Mouse (Mus musculus) limb, embryonic 15.5 days (tissue): Measurements from ENCODE around the gene Usp17lc. TPM values are rescaled to one million over a fixed set of nuclear protein-coding genes. Genes with fewer than 3 reads are reported as not detected.
"Not testable (repeated sequence)": the region's sequence is repeated elsewhere in the genome, so short reads cannot be mapped to it uniquely, and the experiment has no call there.

Experiments
- ATAC-seq: fragments of 200-750 bp; cut with Nextera tagmentation; 2 replicates; pipeline ENCODE4 v1.8.0; 2017; ENCODE audit warnings: low read depth, moderate TSS enrichment; ENCODE audit not compliant: insufficient number of reproducible peaks, low FRiP score, low TSS enrichment
- H3K27ac ChIP-seq: fragments of 300-500 bp; sonication (generic); 2 replicates; pipeline ENCODE4 v1.5.1; 2015; ENCODE audit warnings: moderate library complexity, mild to moderate bottlenecking, inconsistent platforms
- H3K27me3 ChIP-seq: fragments of 300-500 bp; sonication (generic); 2 replicates; pipeline ENCODE4 v1.6.1; 2015; ENCODE audit warnings: inconsistent platforms
- H3K36me3 ChIP-seq: fragments of 300-500 bp; sonication (generic); 2 replicates; pipeline ENCODE4 v1.6.1; 2015; ENCODE audit warnings: inconsistent platforms
- H3K4me1 ChIP-seq: fragments of 300-500 bp; sonication (generic); 2 replicates; pipeline ENCODE4 v1.6.1; 2015; ENCODE audit warnings: inconsistent platforms
- H3K4me2 ChIP-seq: fragments of 300-500 bp; sonication (generic); 2 replicates; pipeline ENCODE4 v1.6.1; 2015; ENCODE audit warnings: mild to moderate bottlenecking, inconsistent platforms
- H3K4me3 ChIP-seq: fragments of 300-500 bp; sonication (generic); 2 replicates; pipeline ENCODE4 v1.5.1; 2015; ENCODE audit warnings: mild to moderate bottlenecking, inconsistent platforms
- H3K9ac ChIP-seq: fragments of 300-500 bp; sonication (generic); 2 replicates; pipeline ENCODE4 v1.6.1; 2015; ENCODE audit warnings: inconsistent platforms
- H3K9me3 ChIP-seq: fragments of 300-500 bp; sonication (generic); 2 replicates; pipeline ENCODE4 v1.6.1; 2016; ENCODE audit warnings: inconsistent platforms
- WGBS: fragments of 180-500 bp; shearing (Covaris S2); methylation state at CpG from one replicate; pipeline ENCODE4 v1.1.7; 2015; 5-methylcytosine and 5-hydroxymethylcytosine counted together
- microRNA-seq: library from miRNA; unstranded; fragments of <30 nt; microRNA quantifications from one replicate; pipeline ENCODE4, GENCODE M21; 2016
- polyA plus RNA-seq: library from polyadenylated mRNA; unstranded; fragments of >200 nt; fragmentation: Nextera tagmentation; extraction: Ambion mirVana; gene quantifications from 2 replicates; pipeline ENCODE4 v1.2.1, GENCODE M21; 2015

Gene Usp17lc
- not detected in 2 replicates for polyA plus RNA-seq

- not testable (repeated sequence) for H3K36me3 ChIP-seq, H3K27ac ChIP-seq, H3K9me3 ChIP-seq, ATAC-seq, H3K4me3 ChIP-seq, H3K4me2 ChIP-seq, H3K9ac ChIP-seq, H3K4me1 ChIP-seq, H3K27me3 ChIP-seq
- WGBS = 69% methylated on average over 1 of the region's 1 CpGs
Observed at GRCm38 (mm10) chr7:103414772-103415171, at the start of gene Usp17lc. Usp17lc (plus strand) TSS chr7:103415072.

- no peaks in the 10 kb centered on the region for H3K27me3 ChIP-seq
- no peak within 1 kb of the TSS for H3K27ac ChIP-seq
- ATAC-seq = no peak
- H3K4me3 ChIP-seq = no peak within 1 kb of the TSS
- no peak within 1 kb of the TSS for H3K4me2 ChIP-seq
- no peaks in the 10 kb centered on the region for H3K9me3 ChIP-seq
- H3K4me1 ChIP-seq = no peaks in the 10 kb centered on the region
- no peak within 1 kb of the TSS for H3K9ac ChIP-seq
- H3K36me3 ChIP-seq = no peaks in the 10 kb centered on the region
Observed at GRCm38 (mm10) chr7:103386077-103386476, 28.8 kb upstream of the Usp17lc start, which contains the start of gene Olfr603. Olfr603 (minus strand) TSS chr7:103386177.

GRCm38 (mm10) chr7:103397758-103398157 is 17.1 kb upstream of the Usp17lc start:
- no peak overlapping the region for H3K9ac ChIP-seq
- H3K4me3 ChIP-seq = no peak overlapping the region
- H3K27me3 ChIP-seq = no peaks in the 10 kb centered on the region
- H3K36me3 ChIP-seq = no peaks in the 10 kb centered on the region
- H3K27ac ChIP-seq = no peak overlapping the region
- H3K4me2 ChIP-seq = no peak overlapping the region
- H3K9me3 ChIP-seq = no peaks in the 10 kb centered on the region
- no peak for ATAC-seq
- H3K4me1 ChIP-seq = no peaks in the 10 kb centered on the region

- no peaks in the 10 kb centered on the region for H3K9me3 ChIP-seq
- H3K27me3 ChIP-seq = no peaks in the 10 kb centered on the region
- no peak overlapping the region for H3K9ac ChIP-seq
- WGBS = 17% methylated on average over 1 of the region's 1 CpGs
- no peaks in the 10 kb centered on the region for H3K4me1 ChIP-seq
- no peak overlapping the region for H3K4me2 ChIP-seq
- no peak overlapping the region for H3K4me3 ChIP-seq
- no peak for ATAC-seq
- no peaks in the 10 kb centered on the region for H3K36me3 ChIP-seq
- H3K27ac ChIP-seq = no peak overlapping the region
Observed at GRCm38 (mm10) chr7:103398981-103399380, 15.9 kb upstream of the Usp17lc start.

- H3K36me3 ChIP-seq, H3K27me3 ChIP-seq, H3K9ac ChIP-seq, ATAC-seq, H3K9me3 ChIP-seq, H3K27ac ChIP-seq, H3K4me2 ChIP-seq, H3K4me1 ChIP-seq, H3K4me3 ChIP-seq: not testable (repeated sequence)
- WGBS = 65% methylated on average over 3 of the region's 3 CpGs
Observed at GRCm38 (mm10) chr7:103406521-103407055, 8.3 kb upstream of the Usp17lc start.

GRCm38 (mm10) chr7:103445339-103445738 is 30.5 kb downstream of the Usp17lc start, which contains the start of gene Olfr605:
Olfr605 (minus strand) TSS chr7:103445439.
- no peak for ATAC-seq
- Histone ChIP-seq H3K36me3 (no peaks in the 10 kb centered on the region), H3K27me3 (no peaks in the 10 kb centered on the region), H3K27ac (no peak within 1 kb of the TSS), H3K4me2 (no peak within 1 kb of the TSS), H3K9ac (no peak within 1 kb of the TSS), H3K4me3 (no peak within 1 kb of the TSS), H3K9me3 (no peaks in the 10 kb centered on the region), H3K4me1 (no peaks in the 10 kb centered on the region)
- 87% methylated on average over 1 of the region's 1 CpGs for WGBS

GRCm38 (mm10) chr7:103448746-103449145 is 33.9 kb downstream of the Usp17lc start, which contains the start of gene Olfr606:
Olfr606 (plus strand) TSS chr7:103449046.
- Histone ChIP-seq H3K4me1 (no peaks in the 10 kb centered on the region), H3K27me3 (no peaks in the 10 kb centered on the region), H3K36me3 (no peaks in the 10 kb centered on the region), H3K9me3 (no peaks in the 10 kb centered on the region), H3K27ac (no peak within 1 kb of the TSS), H3K4me2 (no peak within 1 kb of the TSS), H3K4me3 (no peak within 1 kb of the TSS), H3K9ac (no peak within 1 kb of the TSS)
- no peak for ATAC-seq
- WGBS = 91% methylated on average over 2 of the region's 2 CpGs

GRCm38 (mm10) chr7:103460590-103460989 is 45.7 kb downstream of the Usp17lc start:
- 86% methylated on average over 5 of the region's 5 CpGs for WGBS
- no peak for ATAC-seq
- H3K4me1 ChIP-seq = no peaks in the 10 kb centered on the region
- H3K27ac ChIP-seq = no peak overlapping the region
- H3K36me3 ChIP-seq = no peaks in the 10 kb centered on the region
- H3K27me3 ChIP-seq = no peaks in the 10 kb centered on the region
- H3K9me3 ChIP-seq = no peaks in the 10 kb centered on the region
- no peak overlapping the region for H3K4me3 ChIP-seq
- H3K4me2 ChIP-seq = no peak overlapping the region
- H3K9ac ChIP-seq = no peak overlapping the region

Small RNAs within 50 kb of the gene (microRNA-seq; reads per million reads assigned to microRNA genes)
- gene Gm25774 = not detected

Other genes starting within 250 kb of the Usp17lc start
- gene Olfr591, start 236.7 kb upstream of the Usp17lc start, polyA plus RNA-seq = not detected in 2 replicates
- gene Olfr592, start 230.3 kb upstream of the Usp17lc start, polyA plus RNA-seq = not detected in 2 replicates
- not detected in 2 replicates for gene Olfr593, start 203.2 kb upstream of the Usp17lc start, polyA plus RNA-seq
- gene Olfr594, start 198.1 kb upstream of the Usp17lc start, polyA plus RNA-seq = not detected in 2 replicates
- not detected in 2 replicates for gene Usp17ld, start 162.6 kb upstream of the Usp17lc start, polyA plus RNA-seq
- gene Olfr596, start 109.4 kb upstream of the Usp17lc start, polyA plus RNA-seq = not detected in 2 replicates
- not detected in 2 replicates for gene Olfr597, start 98.8 kb upstream of the Usp17lc start, polyA plus RNA-seq
- not detected in 2 replicates for gene Olfr598, start 91.5 kb upstream of the Usp17lc start, polyA plus RNA-seq
- gene Olfr599, start 79.2 kb upstream of the Usp17lc start, polyA plus RNA-seq = not detected in 2 replicates
- not detected in 2 replicates for gene Olfr600, start 65.4 kb upstream of the Usp17lc start, polyA plus RNA-seq
- not detected in 2 replicates for gene Olfr601, start 52.4 kb upstream of the Usp17lc start, polyA plus RNA-seq
- gene Olfr603, start 28.9 kb upstream of the Usp17lc start, polyA plus RNA-seq = not detected in 2 replicates
- not detected in 2 replicates for gene Olfr605, start 30.4 kb downstream of the Usp17lc start, polyA plus RNA-seq
- gene Olfr606, start 34.0 kb downstream of the Usp17lc start, polyA plus RNA-seq = not detected in 2 replicates
- gene Olfr607, start 49.1 kb downstream of the Usp17lc start, polyA plus RNA-seq = not detected in 2 replicates
- gene Olfr608, start 54.8 kb downstream of the Usp17lc start, polyA plus RNA-seq = not detected in 2 replicates
- not detected in 2 replicates for gene Olfr609, start 83.0 kb downstream of the Usp17lc start, polyA plus RNA-seq
- gene Olfr610, start 97.0 kb downstream of the Usp17lc start, polyA plus RNA-seq = not detected in 2 replicates
- gene Olfr611, start 105.8 kb downstream of the Usp17lc start, polyA plus RNA-seq = not detected in 2 replicates
- not detected in 2 replicates for gene Olfr612, start 127.6 kb downstream of the Usp17lc start, polyA plus RNA-seq
- gene Olfr613, start 133.0 kb downstream of the Usp17lc start, polyA plus RNA-seq = not detected in 2 replicates
- gene Olfr615, start 141.0 kb downstream of the Usp17lc start, polyA plus RNA-seq = not detected in 2 replicates
- gene Olfr616, start 154.1 kb downstream of the Usp17lc start, polyA plus RNA-seq = not detected in 2 replicates
- gene Olfr617, start 158.0 kb downstream of the Usp17lc start, polyA plus RNA-seq = not detected in 2 replicates
- 0.04 TPM in 1 of 2 replicates, not detected in the other for gene Olfr618, start 175.0 kb downstream of the Usp17lc start, polyA plus RNA-seq
- not detected in 2 replicates for gene Olfr619, start 185.5 kb downstream of the Usp17lc start, polyA plus RNA-seq
- not detected in 2 replicates for gene Olfr620, start 197.5 kb downstream of the Usp17lc start, polyA plus RNA-seq
- gene Olfr622, start 227.6 kb downstream of the Usp17lc start, polyA plus RNA-seq = not detected in 2 replicates
- not detected in 2 replicates for gene Olfr623, start 248.6 kb downstream of the Usp17lc start, polyA plus RNA-seq